ENCODE assay signal across 8 mouse cellular contexts in the genomic region with DNA sequence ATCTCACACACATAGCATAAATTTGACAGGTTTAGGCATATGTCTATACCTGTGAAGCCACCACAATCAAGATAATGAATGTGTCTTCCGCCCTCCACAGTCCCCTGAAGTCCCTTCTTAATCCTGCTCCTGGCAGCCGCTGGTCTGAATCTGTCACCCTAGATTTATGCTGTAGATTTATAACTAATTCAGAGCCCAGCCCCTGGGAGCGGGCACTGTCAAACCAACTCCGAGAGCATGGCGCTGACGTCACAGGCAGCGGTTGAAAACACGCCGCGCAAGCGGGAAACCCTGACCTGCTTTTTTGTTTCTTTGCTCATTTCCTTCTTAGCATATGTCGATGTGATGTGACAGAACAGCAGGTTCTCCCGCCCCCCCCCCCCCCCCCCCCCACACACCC. TPM values are rescaled to one million over a fixed set of nuclear protein-coding genes. Genes with fewer than 3 reads are reported as not detected.
DNase-seq lines count a peak whose midpoint lies in the region; ATAC-seq and TF ChIP-seq lines count a peak whose summit lies in the region.

No protein-coding gene starts in this region.

- H3K9ac ChIP-seq in heart, embryonic 13.5 days = 0 out of 2 replicates have a peak overlapping the region, but pooled peaks have one; percentile 19
- H3K9ac ChIP-seq in midbrain, embryonic 12.5 days (replicated peaks) = no peak overlapping the region

- peak overlapping the region; percentile 60 for H3K4me2 ChIP-seq in heart, embryonic 13.5 days
- H3K4me2 ChIP-seq in midbrain, embryonic 12.5 days (replicated peaks) = peak overlapping the region; percentile 54

- intact Hi-C loops in heart, postnatal 14 days (cut with DNase I) = no loop called here

- no peak for TF ChIP-seq CTCF in brain, embryonic 14.5 days (IDR thresholded peaks at IDR 0.05; ENCODE audit: borderline replicate concordance, extremely low read depth, insufficient read depth, insufficient read length)

- TF ChIP-seq POLR2A in brain, embryonic 14.5 days (IDR thresholded peaks at IDR 0.05; ENCODE audit: borderline replicate concordance, extremely low read depth, insufficient read depth, insufficient read length, poor library complexity, severe bottlenecking) = no peak

- DNase-seq in heart, postnatal 14 days = no peak
- DNase-seq in brain, embryonic 14.5 days (ENCODE audit: low read depth) = peak; percentile 62
- DNase-seq in thymus, postnatal 25 days = peak; percentile 52
- DNase-seq in right cerebral cortex, postnatal 10 days (ENCODE audit: low spot score in 2 of 2) = no peak
- no peak for DNase-seq in layer of hippocampus, postnatal 14 days (ENCODE audit: low spot score in 2 of 2)

- H3K4me3 ChIP-seq in heart, embryonic 13.5 days = peak overlapping the region; percentile 30
- H3K4me3 ChIP-seq in midbrain, embryonic 12.5 days = peak overlapping the region; percentile 25

- no peaks in the 10 kb centered on the region for H3K36me3 ChIP-seq in heart, embryonic 13.5 days
- no peaks in the 10 kb centered on the region for H3K36me3 ChIP-seq in midbrain, embryonic 12.5 days

- ATAC-seq in heart, embryonic 13.5 days (ENCODE audit: extremely low read depth, insufficient number of reproducible peaks, low FRiP score, low TSS enrichment) = no peak
- peak; percentile 90 for ATAC-seq in inflammation-experienced regulatory T-cells, adult 6 months
- peak; percentile 58; the same call in 1 of the 2 replicates for ATAC-seq in midbrain, embryonic 12.5 days (ENCODE audit: low FRiP score, low read depth)

- H3K27ac ChIP-seq in heart, embryonic 13.5 days (replicated peaks) = no peak overlapping the region
- H3K27ac ChIP-seq in midbrain, embryonic 12.5 days (replicated peaks) = no peak overlapping the region

- no peaks in the 10 kb centered on the region for H3K27me3 ChIP-seq in heart, embryonic 13.5 days (replicated peaks)
- no peaks in the 10 kb centered on the region for H3K27me3 ChIP-seq in midbrain, embryonic 12.5 days

- H3K9me3 ChIP-seq in heart, embryonic 13.5 days = no peaks in the 10 kb centered on the region
- H3K9me3 ChIP-seq in midbrain, embryonic 12.5 days = no peaks in the 10 kb centered on the region

- no peaks in the 10 kb centered on the region for H3K4me1 ChIP-seq in heart, embryonic 13.5 days
- no peaks in the 10 kb centered on the region for H3K4me1 ChIP-seq in midbrain, embryonic 12.5 days

- WGBS in heart, embryonic 13.5 days = 57% methylated on average over 13 of the region's 13 CpGs
- 53% methylated on average over 12 of the region's 13 CpGs for WGBS in midbrain, embryonic 12.5 days

RNA-seq across cellular contexts. Expression of gene Stk24, which starts 25.3 kb away (rescaled TPM):
- 29.7 and 30.8 TPM in 2 replicates for polyA plus RNA-seq in heart, embryonic 13.5 days (2015; fragmentation: Nextera tagmentation; extraction: Ambion mirVana)
- total RNA-seq in heart, postnatal 14 days (2021) = 10 to 100 TPM; 68.0 to 69.3 TPM
- 26.2 and 29.7 TPM in 2 replicates for polyA plus RNA-seq in brain, embryonic 14.5 days (2012; rRNA removed)
- 10 to 100 TPM; 54.0 to 65.8 (median 54.6) TPM for polyA plus RNA-seq in inflammation-experienced regulatory T-cells, adult 6 months (2017; shearing (Covaris generic))
- 41.1 and 43.3 TPM in 2 replicates for polyA plus RNA-seq in midbrain, embryonic 12.5 days (2016; fragmentation: Nextera tagmentation; extraction: Ambion mirVana)
- 10 to 100 TPM; 49.9 to 51.0 TPM for total RNA-seq in layer of hippocampus, postnatal 14 days (2021)

Comparison
In these comparisons a context has a peak if more than half of its experiments do, and no peak if none do; other contexts are left out.
1. DNase-seq: peak in brain, embryonic 14.5 days (single experiment) and thymus, postnatal 25 days (single experiment); none in heart, postnatal 14 days (0 of 2), right cerebral cortex, postnatal 10 days (0 of 2) and layer of hippocampus, postnatal 14 days (0 of 2).